Mouse (Mus musculus) heart, embryonic 14.5 days (tissue): ENCODE measurements around the gene Cfdp1. TPM values are rescaled to one million over a fixed set of nuclear protein-coding genes. Genes with fewer than 3 reads are reported as not detected.

Source experiments
- ATAC-seq: fragments of 200-750 bp; cut with Nextera tagmentation; 2 replicates; pipeline ENCODE4 v1.8.0; 2017; ENCODE audit warnings: low read depth, moderate TSS enrichment; ENCODE audit not compliant: insufficient number of reproducible peaks, insufficient read depth, low FRiP score
- H3K27ac ChIP-seq, 2 experiments: fragments of 200-500 bp in 1 of 2; fragments of 300-500 bp in 1 of 2; sonication (generic) in 1 of 2; replicated peaks in 1 of 2; 2 replicates each; pipeline ENCODE4 v1.5.1; 2012 to 2014; ENCODE audit warnings: low read depth in 2 of 2, low read length in 2 of 2, control low read depth in 1 of 2, mild to moderate bottlenecking in 1 of 2, mixed read lengths in 1 of 2; ENCODE audit not compliant: control insufficient read depth in 1 of 2, insufficient read depth in 1 of 2
- H3K27me3 ChIP-seq: fragments of 300-500 bp; sonication (generic); 2 replicates; pipeline ENCODE4 v1.6.1; 2014; ENCODE audit warnings: mild to moderate bottlenecking, low read length, control low read depth; ENCODE audit not compliant: control insufficient read depth, insufficient read depth
- H3K36me3 ChIP-seq: fragments of 300-500 bp; sonication (generic); 2 replicates; pipeline ENCODE4 v1.6.1; 2014; ENCODE audit warnings: mild to moderate bottlenecking, control low read depth, low read length, mixed read lengths; ENCODE audit not compliant: control insufficient read depth, insufficient read depth
- H3K4me1 ChIP-seq, 2 experiments: fragments of 200-500 bp in 1 of 2; fragments of 300-500 bp in 1 of 2; sonication (generic) in 1 of 2; 2 replicates each; pipeline ENCODE4 v1.6.1; 2012 to 2014; ENCODE audit warnings: low read length in 2 of 2, control low read depth in 1 of 2, mixed read lengths in 1 of 2; ENCODE audit not compliant: control insufficient read depth in 2 of 2, insufficient read depth in 2 of 2
- H3K4me2 ChIP-seq: fragments of 300-500 bp; sonication (generic); 2 replicates; pipeline ENCODE4 v1.6.1; 2014; ENCODE audit warnings: mild to moderate bottlenecking, low read length
- H3K4me3 ChIP-seq, 2 experiments: fragments of 200-500 bp in 1 of 2; fragments of 300-500 bp in 1 of 2; sonication (generic) in 1 of 2; 2 replicates each; pipeline ENCODE4 v1.5.1; 2012 to 2014; ENCODE audit warnings: low read length in 2 of 2, mild to moderate bottlenecking in 2 of 2, control low read depth in 1 of 2, low read depth in 1 of 2, moderate library complexity in 1 of 2; ENCODE audit not compliant: control insufficient read depth in 1 of 2, insufficient read depth in 1 of 2
- H3K9ac ChIP-seq: fragments of 300-500 bp; sonication (generic); 2 replicates; pipeline ENCODE4 v1.6.1; 2014; ENCODE audit warnings: mild to moderate bottlenecking, low read length
- H3K9me3 ChIP-seq: fragments of 300-500 bp; sonication (generic); 2 replicates; pipeline ENCODE4 v1.6.1; 2016; ENCODE audit warnings: low read length, control low read depth; ENCODE audit not compliant: control insufficient read depth
- WGBS: fragments of 180-500 bp; shearing (Covaris S2); extraction: QIAGEN DNeasy Blood & Tissue Kit; methylation state at CpG from one replicate; pipeline ENCODE4 v1.1.7; 2014; 5-methylcytosine and 5-hydroxymethylcytosine counted together
- polyA plus RNA-seq: library from polyadenylated mRNA; unstranded; fragments of >200 nt; fragmentation: Nextera tagmentation; extraction: Ambion mirVana; gene quantifications from 2 replicates; pipeline ENCODE4 v1.2.1, GENCODE M21; 2014

The Cfdp1 gene
- polyA plus RNA-seq, 1 experiment from 2014 or later, result 110 TPM

DNA sequence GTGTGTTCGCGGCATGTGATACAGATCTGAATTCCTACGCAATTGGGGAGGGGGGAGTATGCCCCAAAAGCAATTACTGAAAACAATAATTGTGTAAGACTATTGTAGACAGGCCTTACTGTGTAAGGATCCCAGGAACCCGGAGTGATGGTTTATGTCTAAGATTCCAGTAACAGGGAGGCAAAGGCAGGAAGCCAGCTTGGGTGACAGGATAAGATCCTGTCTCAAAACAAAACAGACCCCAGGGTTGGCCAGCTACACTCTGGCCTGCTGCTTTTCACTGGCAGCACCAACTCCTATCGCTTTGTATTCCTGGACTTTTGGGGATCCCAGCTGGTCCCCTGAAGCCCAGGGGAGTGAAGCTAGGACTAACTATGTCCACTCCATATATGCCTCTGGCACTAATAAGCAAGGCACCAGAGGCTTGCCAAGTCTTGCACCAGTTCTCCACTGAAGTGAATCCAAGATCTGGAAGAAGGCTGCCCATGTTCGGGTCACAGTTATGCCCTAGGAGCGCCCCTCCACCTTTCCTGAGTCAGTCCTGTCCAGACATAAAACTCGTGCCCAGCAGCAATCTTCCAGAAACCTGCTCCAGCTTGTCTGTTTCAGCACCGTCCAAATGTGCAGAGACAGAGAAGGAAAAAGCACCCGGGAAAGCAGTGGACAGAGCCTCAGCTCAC lies 121.5 kb downstream of the Cfdp1 start:
- peak overlapping the region; percentile 96 for H3K9ac ChIP-seq
- peaks cover 76 to 90% of the 10 kb centered on the region in 2 experiments for H3K4me1 ChIP-seq
- peak overlapping the region; percentile 32 to 89 for H3K4me3 ChIP-seq
- no peak for ATAC-seq
- H3K27ac ChIP-seq, result peak overlapping the region; percentile 79 to 93
- no peaks in the 10 kb centered on the region for H3K9me3 ChIP-seq
- no peaks in the 10 kb centered on the region for H3K27me3 ChIP-seq
- 14% methylated on average over 10 of the region's 10 CpGs for whole genome bisulfite sequencing
- peak overlapping the region; percentile 71 for H3K4me2 ChIP-seq
- peaks cover 10% of the 10 kb centered on the region; the same call in 1 of the 2 replicates for H3K36me3 ChIP-seq

DNA sequence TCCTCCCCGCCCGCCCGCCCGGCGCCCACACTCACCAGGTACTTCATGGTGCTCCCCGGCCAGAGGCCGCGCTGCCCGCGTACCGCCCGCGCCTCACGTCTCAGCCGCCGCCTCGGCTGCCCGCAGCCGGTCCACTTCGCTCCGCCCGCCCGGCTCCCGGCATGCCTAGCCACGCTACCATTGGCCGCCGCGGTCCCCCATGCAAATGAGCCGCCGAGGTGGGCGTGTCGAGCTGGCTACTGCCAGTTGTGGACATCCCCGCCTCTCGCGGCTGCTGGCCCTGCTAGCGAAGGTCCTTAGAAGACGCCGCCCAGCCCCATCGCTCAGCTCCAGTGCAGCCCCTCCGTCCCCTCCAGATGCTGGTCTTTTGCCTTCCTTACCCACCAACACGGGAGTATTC lies 122.1 kb downstream of the Cfdp1 start:
- Histone ChIP-seq H3K36me3 (peaks cover 6% of the 10 kb centered on the region; the same call in 1 of the 2 replicates), H3K27me3 (no peaks in the 10 kb centered on the region), H3K27ac (peak overlapping the region; percentile 79 to 93), H3K4me2 (peak overlapping the region; percentile 71), H3K4me1 (peaks cover 79 to 92% of the 10 kb centered on the region in 2 experiments), H3K9me3 (no peaks in the 10 kb centered on the region), H3K9ac (peak overlapping the region; percentile 96), H3K4me3 (peak overlapping the region; percentile 61 to 89)
- 0% methylated on average over 27 of the region's 41 CpGs for WGBS
- ATAC-seq, result peak; percentile 87

DNA sequence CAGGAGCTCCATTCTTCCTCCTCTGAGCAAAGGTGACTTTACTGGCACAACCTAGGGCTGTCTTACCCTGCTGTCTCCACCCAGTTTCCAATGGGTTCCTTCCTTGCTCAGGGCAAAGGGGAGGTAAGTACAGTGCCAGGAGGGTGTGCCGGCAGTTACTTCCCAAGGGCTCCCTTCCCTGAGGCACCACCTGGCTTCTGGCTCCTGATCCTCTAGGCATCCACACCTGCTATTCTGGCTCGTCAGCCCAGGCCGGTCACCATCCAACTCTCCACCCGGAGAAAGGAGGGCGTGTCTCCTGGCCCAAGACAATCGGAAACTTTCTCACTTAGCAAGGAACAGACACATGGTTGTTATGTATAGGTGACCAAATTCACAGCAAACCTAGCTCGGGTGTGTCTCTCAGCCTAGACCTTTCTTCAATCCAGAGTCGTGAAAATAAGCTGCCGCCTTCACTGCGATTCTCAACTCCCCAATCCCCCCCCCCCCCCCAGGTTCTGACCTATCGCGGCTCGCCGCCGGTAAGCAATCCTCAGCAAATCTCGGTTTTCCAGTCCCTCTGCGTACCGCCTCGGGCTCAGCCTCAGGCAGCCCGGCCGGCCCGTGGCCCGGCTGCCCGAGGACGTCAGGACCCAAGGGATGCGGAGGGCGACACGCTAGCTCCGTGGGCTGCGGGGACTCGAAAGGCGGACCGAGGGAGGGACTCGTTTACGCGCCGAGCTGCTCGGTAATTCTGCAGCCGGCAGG lies 122.7 kb downstream of the Cfdp1 start:
- H3K4me3 ChIP-seq, result peak overlapping the region; percentile 61 to 89
- WGBS, result under 1% methylated on average over 38 of the region's 39 CpGs
- H3K27me3 ChIP-seq, result no peaks in the 10 kb centered on the region
- peak overlapping the region; percentile 76 to 93 for H3K27ac ChIP-seq
- peak overlapping the region; percentile 96 for H3K9ac ChIP-seq
- peaks cover 80 to 92% of the 10 kb centered on the region in 2 experiments for H3K4me1 ChIP-seq
- H3K4me2 ChIP-seq, result peak overlapping the region; percentile 71
- H3K9me3 ChIP-seq, result no peaks in the 10 kb centered on the region
- ATAC-seq, result peak; percentile 10
- peaks cover 6% of the 10 kb centered on the region; the same call in 1 of the 2 replicates for H3K36me3 ChIP-seq

DNA sequence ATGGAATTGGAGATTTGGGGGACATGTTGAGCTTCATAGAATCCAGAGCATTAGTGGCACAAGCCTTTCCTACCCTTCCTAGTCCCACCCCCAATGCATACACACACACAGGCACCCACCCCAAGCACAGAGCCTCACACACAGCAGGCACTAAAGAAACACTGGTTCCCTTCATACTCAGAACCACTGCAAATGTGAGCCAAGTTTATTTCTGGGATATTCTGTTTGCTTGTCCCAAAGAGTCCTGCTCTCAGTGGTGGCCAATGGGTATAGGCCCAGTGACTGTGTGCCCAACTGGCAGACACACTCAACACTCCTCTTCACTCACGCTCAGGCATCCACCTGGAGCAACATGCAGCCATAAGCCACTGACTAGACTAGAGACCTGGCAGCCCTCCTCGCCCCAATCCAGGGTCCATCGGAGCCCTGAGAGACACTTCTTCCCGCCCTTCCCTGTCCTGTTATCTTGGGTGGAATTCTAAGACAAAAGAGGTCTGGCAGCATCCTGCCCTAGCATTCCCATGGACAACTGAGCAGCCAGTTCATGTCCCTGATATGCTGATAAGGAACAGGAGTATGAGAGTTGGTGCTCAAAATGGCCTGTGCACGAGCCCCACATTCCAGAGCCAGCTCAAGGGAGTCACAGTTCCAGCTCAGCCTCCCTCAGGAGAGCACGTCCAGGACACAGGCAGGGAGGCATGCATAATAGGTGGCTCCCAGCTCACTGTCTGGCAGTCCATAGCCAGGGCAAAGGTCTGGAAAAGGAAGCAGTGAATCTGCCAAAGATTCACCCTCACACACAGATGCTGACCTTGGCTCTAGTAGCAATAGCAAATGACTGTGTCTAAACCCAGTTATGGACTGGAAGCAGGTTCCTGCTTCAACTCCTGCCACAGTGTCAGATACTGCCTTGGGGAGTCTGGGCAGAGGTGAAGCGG lies 124.6 kb downstream of the Cfdp1 start:
- Histone ChIP-seq H3K4me3 (peak overlapping the region; percentile 61 to 89), H3K27me3 (no peaks in the 10 kb centered on the region), H3K9ac (peak overlapping the region; percentile 96), H3K4me1 (peaks cover 74 to 90% of the 10 kb centered on the region in 2 experiments), H3K4me2 (peak overlapping the region; percentile 71), H3K27ac (peak overlapping the region; percentile 83 to 93), H3K36me3 (peaks cover 3% of the 10 kb centered on the region; the same call in 1 of the 2 replicates), H3K9me3 (no peaks in the 10 kb centered on the region)
- no peak for ATAC-seq
- WGBS, result 10% methylated on average over 7 of the region's 7 CpGs

DNA sequence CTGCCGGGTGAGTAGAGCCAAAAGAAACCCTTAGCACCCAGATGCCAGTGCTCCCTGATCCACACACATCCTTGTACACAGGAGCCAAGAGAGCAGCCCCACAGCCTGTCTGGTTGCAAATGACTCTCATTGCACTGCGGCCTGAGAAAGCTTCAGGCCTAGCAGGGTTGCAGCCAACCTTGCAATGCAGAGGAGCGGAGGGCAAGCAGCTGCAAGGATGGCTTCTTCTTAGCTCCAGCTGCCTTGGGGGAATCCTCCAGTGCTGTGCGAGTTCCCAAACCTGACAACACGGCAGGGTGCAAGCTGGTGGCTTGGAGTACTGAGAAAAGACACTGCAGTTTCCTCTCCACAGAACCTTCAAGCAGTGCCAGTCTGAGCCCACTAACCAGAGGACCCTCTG lies 125.6 kb downstream of the Cfdp1 start:
- Histone ChIP-seq H3K27me3 (no peaks in the 10 kb centered on the region), H3K36me3 (peaks cover 3% of the 10 kb centered on the region; the same call in 1 of the 2 replicates), H3K9ac (peak overlapping the region; percentile 13; the same call in 1 of the 2 replicates), H3K4me3 (no peak overlapping the region), H3K4me1 (peaks cover 65 to 87% of the 10 kb centered on the region in 2 experiments), H3K27ac (peak overlapping the region in 1 of 2 experiments; percentile 93; a peak in 2 of 4 replicates), H3K4me2 (peak overlapping the region; percentile 71; the same call in 1 of the 2 replicates), H3K9me3 (no peaks in the 10 kb centered on the region)
- WGBS, result 62% methylated on average over 5 of the region's 5 CpGs
- ATAC-seq, result no peak

DNA sequence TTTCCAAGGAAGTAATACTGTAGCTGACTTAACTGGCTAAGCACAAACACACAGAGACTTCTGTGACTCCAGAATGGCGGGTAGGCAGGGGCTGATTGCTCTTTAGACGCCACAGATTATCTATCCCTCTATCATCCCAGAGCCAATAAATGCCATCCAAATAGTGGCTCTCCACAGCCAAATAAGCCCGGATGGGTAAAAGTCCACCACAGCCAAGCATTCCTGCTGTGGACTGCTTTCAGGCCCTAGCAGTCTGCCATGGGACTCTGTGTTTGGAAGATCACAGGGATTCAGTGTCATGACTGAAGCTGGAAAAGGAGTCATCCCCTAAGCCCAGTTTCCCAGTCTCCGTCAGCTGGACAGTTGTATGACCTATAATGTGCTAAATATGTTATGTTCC lies 126.5 kb downstream of the Cfdp1 start:
- Histone ChIP-seq H3K4me2 (no peak overlapping the region), H3K4me3 (no peak overlapping the region), H3K27me3 (no peaks in the 10 kb centered on the region), H3K4me1 (peaks cover 56 to 78% of the 10 kb centered on the region in 2 experiments), H3K27ac (peak overlapping the region; percentile 93 to 97; a peak in 3 of 4 replicates), H3K9me3 (no peaks in the 10 kb centered on the region), H3K36me3 (peaks cover 3% of the 10 kb centered on the region; the same call in 1 of the 2 replicates), H3K9ac (0 out of 2 replicates have a peak overlapping the region, but pooled peaks have one; percentile 58)
- 62% methylated on average over 4 of the region's 4 CpGs for WGBS
- ATAC-seq, result no peak
